Mouse (Mus musculus) naive thymus-derived CD4-positive, alpha-beta T cell, adult 2 months (primary cell): Measurements from ENCODE around the gene Pds5b.
"Not testable (repeated sequence)": the region's sequence is repeated elsewhere in the genome, so short reads cannot be mapped to it uniquely, and the experiment has no call there.

Experiments used
- DNase-seq: peaks from one replicate; pipeline ENCODE4 v3.0.0-alpha.2; 2011; ENCODE audit warnings: low read depth

The Pds5b gene

DNA sequence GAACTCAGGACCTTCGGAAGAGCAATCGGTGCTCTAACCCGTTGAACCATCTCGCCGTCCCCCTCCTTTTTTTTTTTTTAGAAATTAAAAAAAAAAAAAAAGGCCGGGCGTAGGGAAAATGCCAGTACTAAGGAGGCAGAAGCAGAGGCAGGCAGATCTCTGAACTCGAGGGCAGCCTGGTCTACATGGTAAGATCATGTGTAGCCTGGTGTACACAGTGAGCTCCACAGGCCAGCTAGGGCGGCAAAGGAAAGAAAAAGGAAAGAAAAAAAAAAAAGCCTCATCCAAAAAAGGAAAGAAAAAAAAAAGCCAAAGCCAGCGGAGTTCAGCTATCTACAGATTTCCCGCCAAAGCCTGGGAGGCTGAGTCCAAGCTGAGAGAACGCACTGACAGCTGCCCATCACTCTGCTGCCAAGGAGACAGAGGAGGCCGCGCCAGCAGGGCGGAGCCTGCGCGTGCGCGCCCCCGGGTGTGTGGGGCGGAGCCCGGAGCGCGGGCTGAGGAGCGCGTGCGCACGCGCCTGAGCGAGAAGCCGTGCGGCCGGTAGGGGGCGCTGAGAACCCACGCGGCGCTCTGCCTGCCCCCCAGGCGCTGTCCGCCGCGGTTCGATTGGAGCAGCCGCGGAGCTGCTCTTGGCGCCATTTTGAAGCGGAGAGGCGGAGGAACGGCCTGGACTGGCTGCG, at the start of gene Pds5b:
TSS of gene Pds5b (plus strand) at position 587 of the 683 bp plus-strand sequence.
- DNase-seq, result peak; percentile 99

- DNase-seq, result no peak
Measured at GRCm38 (mm10) chr5:150625528-150625927, 48.0 kb upstream of the Pds5b start.

- no peak for DNase-seq
Measured at GRCm38 (mm10) chr5:150629272-150629671, 44.3 kb upstream of the Pds5b start.

- no peak for DNase-seq
Measured at GRCm38 (mm10) chr5:150629692-150630091, 43.8 kb upstream of the Pds5b start.

DNA sequence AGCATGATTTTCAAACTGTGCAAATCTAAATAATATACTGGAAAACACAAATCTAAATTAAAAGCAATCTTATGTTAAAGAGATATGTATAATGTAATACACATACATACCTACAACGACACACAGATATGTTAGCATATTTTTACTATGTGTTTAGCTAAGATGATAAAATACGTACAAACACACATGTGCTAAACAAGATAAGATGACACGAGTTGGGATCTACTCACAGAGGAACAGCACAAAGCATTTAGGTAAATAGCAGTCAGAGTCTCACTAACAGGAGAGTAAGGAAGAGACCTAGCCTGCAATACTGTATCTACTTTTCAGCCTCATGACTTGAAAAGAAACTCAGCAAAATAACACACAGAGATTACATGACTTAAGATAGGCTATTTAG, 32.1 kb upstream of the Pds5b start:
- DNase-seq, result no peak

DNA sequence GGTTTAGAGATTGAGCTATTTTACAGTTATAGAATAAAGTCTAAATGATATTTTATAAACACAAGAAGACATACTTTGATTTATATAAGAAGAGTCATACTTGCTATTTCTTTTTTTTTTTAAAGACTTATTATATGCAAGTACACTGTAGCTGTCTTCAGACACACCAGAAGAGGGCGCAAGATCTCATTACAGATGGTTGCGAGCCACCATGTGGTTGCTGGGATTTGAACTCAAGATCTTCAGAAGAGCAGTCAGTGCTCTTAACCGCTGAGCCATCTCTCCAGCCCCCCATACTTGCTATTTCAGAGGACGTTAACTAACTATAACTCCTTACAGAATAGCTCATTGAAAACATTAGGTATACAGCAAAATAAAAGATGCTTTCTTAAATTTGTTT, 30.1 kb upstream of the Pds5b start:
- DNase-seq, result not testable (repeated sequence)

GRCm38 (mm10) chr5:150644926-150645325, 28.6 kb upstream of the Pds5b start:
- DNase-seq, result no peak

DNA sequence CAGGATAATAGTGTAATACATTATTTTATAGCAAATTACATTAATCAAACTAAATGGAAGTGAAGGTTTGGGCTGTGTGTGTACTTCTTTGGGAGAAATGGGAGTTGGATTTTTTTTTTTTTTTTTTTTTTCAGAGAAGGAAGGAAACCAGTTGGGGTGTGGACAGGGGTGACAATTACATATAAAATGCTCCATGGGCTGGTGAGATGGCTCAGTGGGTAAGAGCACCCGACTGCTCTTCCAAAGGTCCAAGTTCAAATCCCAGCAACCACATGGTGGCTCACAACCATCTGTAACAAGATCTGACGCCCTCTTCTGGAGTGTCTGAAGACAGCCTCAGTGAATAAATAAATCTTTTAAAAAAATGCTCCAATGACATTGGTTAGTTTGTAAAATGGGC, 21.0 kb upstream of the Pds5b start:
- no peak for DNase-seq

- DNase-seq, result no peak
Measured at GRCm38 (mm10) chr5:150654548-150654947, 19.0 kb upstream of the Pds5b start.

- not testable (repeated sequence) for DNase-seq
Measured at GRCm38 (mm10) chr5:150659425-150659824, 14.1 kb upstream of the Pds5b start.

DNA sequence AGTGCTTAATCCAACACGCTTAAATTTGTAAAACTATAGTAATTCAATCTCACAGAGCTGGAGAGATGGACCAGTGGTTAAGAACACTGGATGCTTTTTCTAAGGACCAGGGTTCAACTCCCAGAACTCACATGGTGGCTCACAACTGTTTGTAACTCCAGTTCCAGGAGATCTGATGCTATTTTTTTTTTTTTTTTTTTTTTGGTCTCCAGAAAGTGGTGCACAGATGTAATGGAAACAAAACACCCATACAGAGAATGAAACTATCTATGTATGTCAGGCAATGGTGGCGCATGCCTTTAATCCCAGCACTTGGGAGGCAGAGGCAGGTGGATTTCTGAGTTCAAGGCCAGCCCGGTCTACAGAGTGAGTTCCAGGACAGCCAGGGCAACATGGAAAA, 13.2 kb upstream of the Pds5b start:
- not testable (repeated sequence) for DNase-seq

GRCm38 (mm10) chr5:150663926-150664325, 9.6 kb upstream of the Pds5b start:
- not testable (repeated sequence) for DNase-seq

GRCm38 (mm10) chr5:150664794-150665131, 8.8 kb upstream of the Pds5b start:
- no peak for DNase-seq

DNA sequence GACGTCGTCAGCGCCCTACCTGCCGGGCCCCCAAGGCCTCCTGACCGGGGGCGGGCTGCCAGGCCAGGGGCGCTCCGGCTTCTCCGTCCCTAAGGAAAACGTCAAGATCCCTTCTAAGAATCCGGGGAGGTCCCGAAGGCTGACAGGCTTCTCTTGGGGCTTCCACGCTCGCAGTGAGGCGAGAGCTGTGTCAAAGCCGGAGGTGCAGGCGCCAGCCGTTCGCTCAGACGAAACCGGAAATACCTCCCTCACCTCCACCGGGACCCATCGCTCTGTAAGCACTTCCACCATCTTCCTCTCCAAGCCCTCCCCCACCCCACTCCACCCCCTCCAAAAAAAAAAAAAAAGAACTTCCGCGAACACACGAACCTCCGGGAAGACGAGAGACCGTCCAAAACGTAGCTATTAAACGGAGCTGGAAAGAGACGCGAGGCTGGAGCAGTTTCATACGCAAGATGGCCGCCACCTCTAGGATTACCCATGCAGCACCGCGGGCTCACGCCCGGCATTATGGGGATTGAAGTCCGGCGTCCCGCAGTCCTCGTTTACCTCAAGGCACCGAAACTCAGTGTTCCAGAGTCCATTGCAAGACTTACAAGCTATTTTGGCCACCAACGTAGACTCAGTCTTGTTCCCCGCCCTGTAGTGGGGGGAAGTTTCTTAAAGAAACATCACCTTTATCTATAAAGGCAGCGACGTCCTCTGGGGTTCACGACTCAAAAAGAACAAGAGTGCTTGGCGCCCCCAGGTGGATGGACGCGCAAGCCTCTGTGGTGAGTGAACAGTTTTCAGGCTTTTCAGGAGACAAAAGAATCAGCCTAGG, 8.2 kb upstream of the Pds5b start:
- peak; percentile 99 for DNase-seq

- DNase-seq, result not testable (repeated sequence)
Measured at GRCm38 (mm10) chr5:150666133-150666739, 7.3 kb upstream of the Pds5b start, which contains the start of gene N4bp2l2. Gene N4bp2l2 (minus strand): TSS chr5:150666183.

GRCm38 (mm10) chr5:150668731-150669130, 4.8 kb upstream of the Pds5b start:
- DNase-seq, result no peak

GRCm38 (mm10) chr5:150672343-150672742, 1.2 kb upstream of the Pds5b start:
- DNase-seq, result no peak

- DNase-seq, result peak; percentile 69
Measured at GRCm38 (mm10) chr5:150673880-150674621, 512 bp downstream of the Pds5b start.

DNA sequence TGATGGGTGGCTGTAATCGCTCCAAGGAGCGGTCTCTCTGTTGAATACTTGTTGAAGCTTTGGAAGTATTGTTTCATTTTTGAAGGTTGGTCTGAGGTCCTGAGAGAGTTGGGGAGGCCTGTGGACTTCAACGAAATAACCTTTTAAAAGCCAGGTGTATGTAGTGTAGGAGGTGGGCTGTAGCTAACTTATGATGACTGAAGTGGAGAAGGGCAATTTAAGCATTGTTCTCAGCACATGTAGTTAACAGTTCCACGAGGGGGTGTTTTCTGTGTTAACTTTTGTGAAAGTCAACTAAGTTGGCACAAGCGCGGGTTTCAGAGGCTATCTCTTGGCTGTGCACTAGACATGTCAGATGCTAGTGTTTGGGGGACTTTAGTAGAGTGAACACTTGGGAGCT, 1.3 kb downstream of the Pds5b start:
- peak; percentile 42 for DNase-seq

DNA sequence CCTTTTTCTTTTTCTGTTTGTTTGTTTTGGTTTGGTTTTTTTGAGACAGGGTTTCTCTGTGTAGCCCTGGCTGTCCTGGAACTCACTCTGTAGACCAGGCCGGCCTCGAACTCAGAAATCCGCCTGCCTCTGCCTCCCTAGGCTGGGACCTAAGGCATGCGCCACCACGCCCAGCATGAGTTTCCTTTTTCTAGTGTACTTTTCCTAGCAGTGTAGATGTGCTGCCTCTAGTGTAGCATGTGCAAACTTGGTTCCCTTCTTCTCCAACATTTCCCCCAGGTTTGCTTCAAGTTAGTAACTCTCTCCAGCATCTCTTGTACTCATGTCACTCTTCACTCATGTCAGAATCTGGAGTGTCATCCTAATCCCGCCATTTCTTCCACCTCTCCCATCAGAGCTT, 9.3 kb downstream of the Pds5b start:
- DNase-seq, result not testable (repeated sequence)

DNA sequence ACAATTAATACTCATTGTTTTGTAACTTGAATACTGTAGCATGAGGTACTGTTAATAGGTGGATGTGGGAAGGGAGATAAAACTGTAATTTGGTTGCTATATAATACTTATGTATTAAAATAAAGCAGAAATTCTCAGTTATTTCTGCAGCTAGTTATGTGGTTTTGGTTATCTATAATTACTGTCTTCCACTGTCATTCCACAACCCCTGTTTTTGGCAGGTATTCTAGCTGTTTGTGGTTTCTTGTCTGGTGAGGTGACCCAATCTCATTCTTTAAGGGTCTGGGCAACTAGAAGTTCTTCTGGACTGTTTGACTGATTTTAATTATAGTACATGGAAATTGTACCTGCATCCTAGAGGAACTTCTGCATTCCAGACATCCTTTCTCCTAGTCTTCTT, 17.1 kb downstream of the Pds5b start:
- DNase-seq, result no peak

GRCm38 (mm10) chr5:150693277-150693676, 19.7 kb downstream of the Pds5b start:
- no peak for DNase-seq
